Mouse (Mus musculus): ENCODE measurements around the gene Slc9a3r2.

Gene Slc9a3r2

DNA sequence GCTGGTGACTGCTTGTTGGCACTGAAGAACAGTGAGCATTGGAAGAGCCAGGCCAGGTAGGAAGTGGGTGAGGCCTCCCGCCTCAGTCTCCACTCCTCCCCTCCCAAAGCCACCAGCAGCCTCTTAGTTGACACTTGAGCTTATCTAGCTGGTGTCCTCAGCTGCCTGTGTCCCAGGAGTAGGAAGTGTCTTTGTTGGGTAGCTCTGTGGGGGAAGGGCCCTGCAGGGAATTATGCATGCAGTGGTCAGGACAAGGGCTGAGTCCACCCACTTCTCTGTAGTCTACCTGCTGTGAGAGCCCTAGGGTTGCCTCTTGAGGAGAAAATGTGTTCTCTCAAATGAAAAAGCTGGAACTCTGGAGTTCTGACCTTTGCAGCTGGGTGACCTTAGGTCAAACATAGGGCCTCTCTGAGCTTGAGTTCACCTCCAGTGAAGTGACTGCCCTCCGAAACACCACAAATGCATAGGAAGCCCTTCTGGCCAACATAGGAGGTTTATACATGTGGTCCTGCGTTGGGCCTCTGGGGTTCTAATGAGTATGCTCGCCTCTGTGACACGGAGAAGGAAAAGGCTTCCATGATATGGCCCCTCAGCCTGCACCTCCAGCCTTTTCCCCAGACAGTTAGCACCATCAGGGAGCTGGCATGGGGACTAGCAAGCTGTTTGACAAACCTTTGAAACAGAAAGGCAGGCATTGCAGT is 13.2 kb downstream of the Slc9a3r2 start:
- DNase-seq (ENCODE audit: low read depth, low spot score), result no peak

GRCm38 (mm10) chr17:24635694-24636093 is 14.4 kb downstream of the Slc9a3r2 start:
- DNase-seq (ENCODE audit: low read depth, low spot score), result peak; percentile 27

GRCm38 (mm10) chr17:24635024-24635423 is 15.1 kb downstream of the Slc9a3r2 start:
- DNase-seq (ENCODE audit: low read depth, low spot score), result no peak

DNA sequence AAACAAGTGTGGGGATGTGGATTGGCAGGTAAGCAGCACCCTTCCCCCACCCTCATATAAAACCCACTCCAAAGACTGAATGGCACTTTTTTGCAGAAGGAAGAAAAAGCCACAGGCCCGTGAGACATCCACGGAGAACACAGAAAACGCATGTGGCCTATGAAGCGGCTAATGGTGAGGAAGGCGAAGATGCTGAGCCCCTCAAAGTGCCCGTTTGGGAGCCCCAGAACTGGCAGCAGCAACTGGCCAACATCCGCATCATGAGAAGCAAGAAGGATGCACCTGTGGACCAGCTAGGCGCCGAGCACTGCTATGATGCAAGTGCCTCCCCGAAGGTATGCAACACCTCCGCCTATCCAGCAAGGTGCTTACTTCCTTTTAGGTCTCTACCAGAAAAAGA is 16.3 kb downstream of the Slc9a3r2 start:
- DNase-seq (ENCODE audit: low read depth, low spot score), result no peak

- DNase-seq (ENCODE audit: low read depth, low spot score), result no peak
Observed at GRCm38 (mm10) chr17:24632813-24633449, 17.2 kb downstream of the Slc9a3r2 start.

DNA sequence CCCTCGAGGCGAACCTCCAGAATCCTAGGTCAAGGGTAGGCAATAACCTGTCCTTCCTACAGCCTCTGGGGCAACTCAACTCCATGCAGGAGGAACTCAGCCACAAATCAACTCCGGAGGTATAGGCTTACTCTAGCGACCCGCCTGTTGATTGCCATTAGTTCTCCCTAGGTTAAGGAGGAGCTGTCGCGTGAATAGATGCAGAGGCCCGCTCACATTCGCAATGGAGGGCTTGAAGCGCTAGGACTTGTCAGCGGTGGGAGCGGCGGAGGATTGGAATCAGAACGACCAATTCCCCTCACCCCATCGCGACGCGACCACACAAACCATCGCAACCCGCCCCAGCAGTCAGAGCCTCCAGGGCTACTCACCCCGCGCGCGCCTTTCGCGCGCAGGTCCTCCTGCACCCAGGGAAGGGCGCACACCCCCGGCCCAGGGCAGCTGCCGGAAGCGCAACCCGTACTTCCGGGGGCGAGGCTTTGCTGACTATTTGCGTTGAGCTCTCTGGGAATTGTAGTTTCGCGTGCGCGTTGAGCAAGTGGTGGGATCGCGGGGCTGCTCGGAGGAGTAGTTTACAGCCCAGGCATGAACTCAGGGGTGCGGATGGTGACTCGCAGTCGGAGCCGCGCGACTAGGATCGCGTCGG is 17.8 kb downstream of the Slc9a3r2 start, which contains the start of the genes Tsc2 and Nthl1:
Gene Tsc2, minus strand, starts transcription at position 464 of the 646 bp plus-strand sequence.
Gene Nthl1, plus strand, starts transcription at position 514 of the 646 bp plus-strand sequence.
- peak; percentile 91 for DNase-seq (ENCODE audit: low read depth, low spot score)

- DNase-seq (ENCODE audit: low read depth, low spot score), result no peak
Observed at GRCm38 (mm10) chr17:24630072-24630471, 20.1 kb downstream of the Slc9a3r2 start.

DNA sequence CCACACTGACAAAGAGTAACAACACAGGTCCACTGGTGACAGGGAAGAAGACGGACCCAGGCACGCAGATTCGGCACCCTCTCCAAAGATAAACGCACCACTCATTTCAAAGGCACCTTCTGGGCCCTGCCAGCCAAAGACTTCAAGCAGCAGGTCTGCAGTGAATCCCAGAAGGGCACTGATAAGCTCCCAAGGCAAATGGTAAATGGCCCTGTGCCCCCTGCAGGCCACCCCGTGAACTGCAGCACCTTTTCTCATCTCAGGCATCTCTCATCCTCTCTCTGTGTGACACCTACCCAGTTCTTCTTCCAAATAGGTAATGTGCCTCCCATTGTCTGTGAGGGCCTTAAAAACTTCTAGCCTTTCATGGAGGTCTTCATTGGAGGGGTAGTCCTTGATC is 21.5 kb downstream of the Slc9a3r2 start:
- DNase-seq (ENCODE audit: low read depth, low spot score), result peak; percentile 70

GRCm38 (mm10) chr17:24625472-24625871 is 24.7 kb downstream of the Slc9a3r2 start:
- DNase-seq (ENCODE audit: low read depth, low spot score), result no peak

- DNase-seq (ENCODE audit: low read depth, low spot score), result no peak
Observed at GRCm38 (mm10) chr17:24617561-24618194, 32.4 kb downstream of the Slc9a3r2 start.

DNA sequence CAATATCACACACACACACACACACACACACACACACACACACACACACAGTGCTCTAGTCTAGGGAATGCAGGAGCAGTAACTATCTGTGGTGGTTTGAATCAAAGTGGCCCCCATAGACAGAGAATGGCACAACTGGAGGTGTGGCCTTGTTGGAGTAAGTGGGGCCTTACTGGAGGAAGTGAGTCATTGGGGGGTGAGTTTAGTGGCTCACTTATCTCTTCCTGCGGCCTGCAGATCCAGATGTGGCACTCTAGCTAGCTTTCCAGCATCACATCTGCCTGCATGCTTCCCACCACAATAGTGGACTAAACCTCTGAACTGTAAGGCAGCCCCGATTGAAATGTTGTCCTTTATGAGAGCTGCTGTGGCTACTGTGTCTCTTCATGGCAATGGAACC is 39.4 kb downstream of the Slc9a3r2 start:
- no peak for DNase-seq (ENCODE audit: low read depth, low spot score)

DNA sequence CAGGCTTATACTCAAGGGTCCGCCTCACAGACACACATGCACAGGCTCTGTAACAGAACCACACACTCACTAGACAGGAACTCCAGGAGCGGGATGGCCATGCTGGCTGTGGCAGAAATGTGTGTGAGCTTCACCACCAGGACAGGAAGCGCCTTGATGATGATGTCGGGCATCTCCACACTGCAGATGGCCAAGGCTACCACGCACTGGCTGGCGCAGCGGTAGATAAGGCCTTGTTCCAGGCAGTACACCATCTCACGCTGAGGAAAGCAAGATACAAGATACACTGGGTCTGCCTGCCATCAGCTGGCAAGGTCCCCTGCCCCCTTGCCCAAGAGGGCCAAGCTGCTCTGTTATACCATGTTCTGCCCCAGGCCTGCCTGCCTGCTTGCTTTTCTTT is 41.3 kb downstream of the Slc9a3r2 start:
- DNase-seq (ENCODE audit: low read depth, low spot score), result no peak

DNA sequence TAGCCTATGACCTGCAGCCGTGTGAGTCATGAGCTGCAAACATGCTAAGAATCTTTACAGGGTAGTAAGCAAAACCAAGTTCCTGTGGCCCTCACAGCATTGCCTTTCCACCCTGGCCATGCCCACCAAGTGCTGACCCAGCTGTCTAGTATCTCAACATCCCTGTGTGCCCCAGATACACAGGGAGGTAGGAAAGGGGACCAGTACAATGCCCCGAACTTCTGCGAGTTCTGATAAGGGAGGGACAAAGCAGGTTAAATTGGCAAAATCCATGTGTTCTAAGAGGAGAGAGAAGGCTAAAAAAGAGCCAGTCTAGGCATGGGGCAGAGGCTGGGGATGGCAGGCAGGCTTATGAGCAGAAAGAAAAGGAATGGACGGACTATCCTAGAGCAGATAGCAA is 41.8 kb downstream of the Slc9a3r2 start:
- DNase-seq (ENCODE audit: low read depth, low spot score), result no peak

- no peak for DNase-seq (ENCODE audit: low read depth, low spot score)
Observed at GRCm38 (mm10) chr17:24604557-24604956, 45.6 kb downstream of the Slc9a3r2 start.

GRCm38 (mm10) chr17:24603961-24604360 is 46.2 kb downstream of the Slc9a3r2 start:
- DNase-seq (ENCODE audit: low read depth, low spot score), result no peak

DNA sequence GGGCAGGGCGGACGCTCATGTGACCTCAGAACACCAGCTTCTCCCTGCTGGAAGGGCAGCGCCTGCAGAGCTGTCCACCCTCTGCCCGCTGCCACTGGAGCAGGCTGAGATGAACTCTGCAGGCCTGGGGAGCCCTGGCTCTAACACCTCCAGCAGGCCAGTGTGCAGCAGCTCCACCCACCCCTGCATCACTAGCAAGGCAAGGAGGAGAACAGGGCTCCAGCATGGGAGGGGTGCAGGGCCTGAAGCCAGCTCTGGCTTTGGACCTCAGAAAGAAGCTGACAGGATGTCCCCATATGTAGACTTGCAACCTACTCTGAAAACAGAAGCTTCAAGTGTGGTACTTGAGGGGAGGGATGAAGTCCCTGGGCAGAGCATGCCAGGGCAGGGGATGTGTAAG is 49.6 kb downstream of the Slc9a3r2 start:
- no peak for DNase-seq (ENCODE audit: low read depth, low spot score)

DNA sequence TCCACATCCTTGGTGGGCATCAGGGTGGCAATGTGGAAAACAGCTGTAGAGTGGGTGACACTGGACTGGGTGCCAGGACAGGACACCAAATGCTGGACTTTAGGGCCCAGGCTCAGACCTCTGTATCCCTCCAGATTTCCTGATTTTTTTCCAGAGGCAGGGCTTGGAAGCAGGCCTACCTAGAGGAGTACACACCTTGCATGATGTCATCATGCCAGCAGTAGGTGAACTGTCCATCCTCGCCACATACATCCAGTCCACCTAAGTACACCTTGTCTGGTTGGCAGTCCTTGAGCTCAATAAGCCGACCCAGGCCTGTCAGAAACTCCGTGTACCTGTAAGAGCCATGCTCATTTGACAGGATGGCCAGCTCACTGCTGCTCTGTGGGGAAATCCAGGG is 52.1 kb downstream of the Slc9a3r2 start:
- DNase-seq (ENCODE audit: low read depth, low spot score), result no peak

GRCm38 (mm10) chr17:24596471-24597183 is 53.5 kb downstream of the Slc9a3r2 start:
- no peak for DNase-seq (ENCODE audit: low read depth, low spot score)

- no peak for DNase-seq (ENCODE audit: low read depth, low spot score)
Observed at GRCm38 (mm10) chr17:24596073-24596466, 54.1 kb downstream of the Slc9a3r2 start.

GRCm38 (mm10) chr17:24595126-24596072 is 54.7 kb downstream of the Slc9a3r2 start:
- peak; percentile 24 for DNase-seq (ENCODE audit: low read depth, low spot score)
